Mouse (Mus musculus): ENCODE data around the gene Rarb.
"Not testable (repeated sequence)": the region's sequence is repeated elsewhere in the genome, so short reads cannot be mapped to it uniquely, and the experiment has no call there.

- not testable (repeated sequence) for TF ChIP-seq CTCF, EP300 (IDR thresholded peaks at IDR 0.05; ENCODE audit: low read depth)
Observed at GRCm38 (mm10) chr14:16755601-16756000, 63.4 kb downstream of the Rarb start.
